Mouse (Mus musculus) heart, postnatal 0 days (tissue): ENCODE data around the gene Slc23a2. TPM values are rescaled to one million over a fixed set of nuclear protein-coding genes. Genes with fewer than 3 reads are reported as not detected.

ENCODE experiments used
- ATAC-seq: fragments of 200-750 bp; cut with Nextera tagmentation; 2 replicates; pipeline ENCODE4 v1.8.0; 2017; ENCODE audit warnings: low read depth, moderate number of reproducible peaks, moderate library complexity; ENCODE audit not compliant: insufficient read depth
- DNase-seq: peaks from one replicate; pipeline ENCODE4 v3.0.0-alpha.2; 2016; ENCODE audit warnings: low spot score
- H3K27ac ChIP-seq: fragments of 300-500 bp; sonication (generic); 2 replicates; pipeline ENCODE4 v1.5.1; 2014; ENCODE audit warnings: low read depth, mild to moderate bottlenecking
- H3K27me3 ChIP-seq: fragments of 300-500 bp; sonication (generic); 2 replicates; pipeline ENCODE4 v1.6.1; 2014; ENCODE audit warnings: low read length, mixed read lengths; ENCODE audit not compliant: control insufficient read depth, insufficient read depth
- H3K36me3 ChIP-seq: fragments of 300-500 bp; sonication (generic); replicated peaks from 2 replicates; pipeline ENCODE4 v1.6.1; 2014; ENCODE audit warnings: low read length, mixed read lengths; ENCODE audit not compliant: control insufficient read depth, insufficient read depth
- H3K4me1 ChIP-seq: fragments of 300-500 bp; sonication (generic); 2 replicates; pipeline ENCODE4 v1.6.1; 2014; ENCODE audit warnings: antibody characterized with exemption; ENCODE audit not compliant: control insufficient read depth, insufficient read depth
- H3K4me2 ChIP-seq: fragments of 300-500 bp; sonication (generic); 2 replicates; pipeline ENCODE4 v1.6.1; 2014; ENCODE audit warnings: low read depth, mild to moderate bottlenecking, low read length, moderate library complexity
- H3K4me3 ChIP-seq: fragments of 300-500 bp; sonication (generic); 2 replicates; pipeline ENCODE4 v1.5.1; 2014; ENCODE audit warnings: low read depth, low read length
- H3K9ac ChIP-seq: fragments of 300-500 bp; sonication (generic); replicated peaks from 2 replicates; pipeline ENCODE4 v1.6.1; 2014; ENCODE audit warnings: low read depth, low read length, mixed read lengths
- H3K9me3 ChIP-seq: fragments of 300-500 bp; sonication (generic); replicated peaks from 2 replicates; pipeline ENCODE4 v1.6.1; 2016; ENCODE audit warnings: low read length; ENCODE audit not compliant: control insufficient read depth
- CTCF ChIP-seq: IDR thresholded peaks from 2 replicates; pipeline ENCODE4 v1.5.1; 2016; ENCODE audit warnings: antibody characterized with exemption, control low read depth, low read depth
- EP300 ChIP-seq: IDR thresholded peaks from 2 replicates; pipeline ENCODE4 v1.6.1; 2016; ENCODE audit warnings: antibody characterized with exemption, low read depth
- WGBS: fragments of 180-500 bp; shearing (Covaris S2); extraction: QIAGEN DNeasy Blood & Tissue Kit; methylation state at CpG from one replicate; pipeline ENCODE4 v1.1.7; 2014; 5-methylcytosine and 5-hydroxymethylcytosine counted together
- polyA plus RNA-seq: library from polyadenylated mRNA; unstranded; fragments of >200 nt; fragmentation: Nextera tagmentation; extraction: Ambion mirVana; gene quantifications from 2 replicates; pipeline ENCODE4 v1.2.1, GENCODE M21; 2015
- total RNA-seq: library from RNA; depleted of rRNA; stranded (reverse); fragments of >200 nt; gene quantifications from 2 replicates; pipeline ENCODE4 v1.2.3, GENCODE M21; 2014; ENCODE audit warnings: low replicate concordance

The Slc23a2 gene
- total and polyA plus RNA-seq, 2 experiments from 2014 or later, result 8.6 to 13.9 TPM

DNA sequence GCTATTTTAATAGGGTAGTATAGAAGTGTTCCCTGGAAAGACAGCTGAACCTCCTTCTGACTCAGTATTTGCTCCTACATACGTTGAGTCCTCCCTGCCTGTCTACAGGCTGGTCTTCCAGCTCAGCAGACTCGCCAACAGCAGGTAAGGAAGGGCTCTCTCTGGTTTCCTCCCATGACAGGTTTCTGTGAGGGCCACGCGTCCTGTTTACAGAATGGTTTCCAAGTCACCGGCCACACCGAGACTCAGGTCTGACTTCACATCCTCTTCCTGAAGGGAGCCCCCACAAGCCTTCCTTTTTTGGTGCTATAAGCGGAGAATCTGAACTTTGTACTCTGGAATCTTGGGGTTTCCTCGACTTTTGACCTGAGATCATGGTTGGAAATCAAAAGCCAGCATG is 122.3 kb downstream of the Slc23a2 start:
- ATAC-seq (no peak), DNase-seq (no peak)
- Histone ChIP-seq H3K9ac (no peak overlapping the region), H3K27me3 (no peaks in the 10 kb centered on the region), H3K4me3 (no peak overlapping the region), H3K36me3 (no peaks in the 10 kb centered on the region), H3K9me3 (no peaks in the 10 kb centered on the region), H3K27ac (peak overlapping the region; percentile 39; the same call in 1 of the 2 replicates), H3K4me1 (peaks cover 19% of the 10 kb centered on the region; the same call in 1 of the 2 replicates), H3K4me2 (no peak overlapping the region)
- TF ChIP-seq CTCF (no peak), EP300 (no peak)
- 62% methylated on average over 8 of the region's 8 CpGs for WGBS

DNA sequence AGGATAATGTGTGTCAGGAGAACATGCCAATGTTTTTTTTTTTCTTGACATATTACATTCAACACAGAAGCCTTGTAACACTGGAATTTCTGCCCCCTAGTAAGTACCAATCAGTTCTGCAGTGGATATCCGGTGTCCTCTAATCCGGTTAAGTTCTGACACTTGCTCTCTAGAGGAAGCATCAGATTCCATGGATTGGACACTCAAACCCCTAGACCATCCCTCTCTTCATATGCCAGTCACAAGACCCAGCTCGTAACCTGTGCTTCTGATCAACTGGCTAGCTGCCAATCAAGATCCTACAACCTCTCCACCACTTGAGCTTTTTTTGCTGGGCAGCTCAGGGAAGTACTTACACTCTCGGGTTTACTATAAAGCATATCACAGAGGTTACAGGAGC is 123.3 kb downstream of the Slc23a2 start:
- no peak overlapping the region for H3K9ac ChIP-seq
- H3K27me3 ChIP-seq, result no peaks in the 10 kb centered on the region
- H3K36me3 ChIP-seq, result no peaks in the 10 kb centered on the region
- no peak overlapping the region for H3K4me3 ChIP-seq
- whole genome bisulfite sequencing, result 58% methylated on average over 4 of the region's 4 CpGs
- no peaks in the 10 kb centered on the region for H3K9me3 ChIP-seq
- no peak for ATAC-seq
- H3K27ac ChIP-seq, result peak overlapping the region; percentile 76
- TF ChIP-seq EP300, result no peak
- H3K4me1 ChIP-seq, result peaks cover 17% of the 10 kb centered on the region; the same call in 1 of the 2 replicates
- no peak for DNase-seq
- no peak overlapping the region for H3K4me2 ChIP-seq

DNA sequence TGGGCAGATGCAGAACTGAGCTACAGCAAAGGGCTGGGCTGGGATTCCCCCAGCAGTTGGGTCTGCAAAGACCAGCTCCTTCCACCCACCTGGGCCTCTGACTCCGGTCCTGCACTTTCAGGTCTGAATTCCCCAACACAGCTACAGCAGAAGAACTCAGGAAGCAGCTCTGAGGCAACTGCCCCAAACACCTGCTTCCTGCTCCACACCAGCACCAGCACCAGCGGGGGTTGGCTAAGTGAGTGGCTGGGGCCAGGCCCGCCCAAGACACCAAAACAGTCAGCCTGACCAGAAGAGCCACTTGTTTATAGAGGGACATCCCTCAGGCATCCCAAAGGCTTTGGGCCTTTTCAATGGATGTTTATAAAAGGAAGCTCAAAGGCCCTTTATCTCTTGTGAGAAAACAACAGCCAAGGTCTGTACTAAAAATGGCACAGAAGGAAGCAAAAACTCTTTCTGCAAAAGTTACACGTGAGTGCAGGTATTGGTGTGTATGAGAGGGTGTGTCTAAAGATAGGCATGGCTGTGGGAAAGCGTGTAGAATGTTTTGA is 123.8 kb downstream of the Slc23a2 start:
- no peak for TF ChIP-seq CTCF
- TF ChIP-seq EP300, result no peak
- 44% methylated on average over 5 of the region's 5 CpGs for WGBS
- Histone ChIP-seq H3K9me3 (no peaks in the 10 kb centered on the region), H3K4me2 (peak overlapping the region; percentile 31; the same call in 1 of the 2 replicates), H3K4me1 (peaks cover 17% of the 10 kb centered on the region; the same call in 1 of the 2 replicates), H3K4me3 (peak overlapping the region; percentile 13; the same call in 1 of the 2 replicates), H3K27ac (peak overlapping the region; percentile 76), H3K36me3 (no peaks in the 10 kb centered on the region), H3K27me3 (no peaks in the 10 kb centered on the region), H3K9ac (no peak overlapping the region)
- ATAC-seq (no peak), DNase-seq (no peak)

DNA sequence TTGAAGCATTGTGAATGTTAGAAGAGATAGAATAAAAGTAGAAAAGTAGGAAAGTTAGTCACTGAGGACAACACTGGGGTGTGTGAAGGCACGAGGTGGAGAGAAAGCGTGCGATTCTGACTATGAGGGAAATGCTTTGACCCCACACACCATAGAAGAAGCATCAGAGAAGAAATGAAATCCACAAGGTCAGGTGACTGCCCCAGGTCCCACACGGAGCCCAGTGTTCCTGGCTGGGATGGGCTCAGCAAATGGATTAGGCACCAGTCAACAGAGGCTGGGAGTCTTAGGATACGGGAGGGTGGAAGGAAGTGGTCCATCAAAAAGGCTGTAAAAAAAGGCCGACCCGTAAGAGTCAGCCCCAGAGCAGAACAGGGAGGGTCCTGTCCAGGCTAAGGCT is 124.5 kb downstream of the Slc23a2 start:
- TF ChIP-seq CTCF (no peak), EP300 (no peak)
- no peak for ATAC-seq
- Histone ChIP-seq H3K4me2 (peak overlapping the region; percentile 31; the same call in 1 of the 2 replicates), H3K9me3 (no peaks in the 10 kb centered on the region), H3K4me3 (peak overlapping the region; percentile 13; the same call in 1 of the 2 replicates), H3K27me3 (no peaks in the 10 kb centered on the region), H3K4me1 (peaks cover 17% of the 10 kb centered on the region; the same call in 1 of the 2 replicates), H3K27ac (peak overlapping the region; percentile 76), H3K36me3 (no peaks in the 10 kb centered on the region), H3K9ac (no peak overlapping the region)
- WGBS, result 79% methylated on average over 7 of the region's 7 CpGs
- no peak for DNase-seq

DNA sequence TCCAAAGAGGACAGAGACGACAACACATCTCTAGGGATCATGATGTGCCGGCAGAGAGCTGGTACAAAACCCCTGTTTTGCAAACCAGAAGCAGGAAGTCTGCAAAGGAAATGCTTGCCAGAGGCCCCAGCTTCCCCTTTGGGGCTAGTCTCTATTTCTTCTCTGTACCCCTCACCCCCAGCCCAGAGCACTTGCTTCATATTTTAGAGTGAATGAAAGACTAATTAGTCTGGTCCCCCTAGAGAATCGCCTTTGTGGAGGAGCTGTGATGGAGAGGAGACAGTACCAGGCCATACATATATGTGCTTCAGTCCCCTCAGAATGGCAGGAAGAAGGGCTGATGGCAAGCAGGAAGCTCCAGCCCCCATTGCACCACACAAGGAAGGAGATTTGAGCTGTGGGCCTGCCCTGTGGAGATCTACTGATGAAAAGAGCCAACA is 125.5 kb downstream of the Slc23a2 start:
- ATAC-seq (no peak), DNase-seq (no peak)
- no peaks in the 10 kb centered on the region for H3K27me3 ChIP-seq
- H3K4me1 ChIP-seq, result peaks cover 12% of the 10 kb centered on the region; the same call in 1 of the 2 replicates
- H3K9ac ChIP-seq, result no peak overlapping the region
- peak overlapping the region; percentile 31; the same call in 1 of the 2 replicates for H3K4me2 ChIP-seq
- TF ChIP-seq EP300, result no peak
- no peak for TF ChIP-seq CTCF
- H3K9me3 ChIP-seq, result no peaks in the 10 kb centered on the region
- no peaks in the 10 kb centered on the region for H3K36me3 ChIP-seq
- WGBS, result 53% methylated on average over 3 of the region's 3 CpGs
- peak overlapping the region; percentile 76 for H3K27ac ChIP-seq
- H3K4me3 ChIP-seq, result peak overlapping the region; percentile 1; the same call in 1 of the 2 replicates

DNA sequence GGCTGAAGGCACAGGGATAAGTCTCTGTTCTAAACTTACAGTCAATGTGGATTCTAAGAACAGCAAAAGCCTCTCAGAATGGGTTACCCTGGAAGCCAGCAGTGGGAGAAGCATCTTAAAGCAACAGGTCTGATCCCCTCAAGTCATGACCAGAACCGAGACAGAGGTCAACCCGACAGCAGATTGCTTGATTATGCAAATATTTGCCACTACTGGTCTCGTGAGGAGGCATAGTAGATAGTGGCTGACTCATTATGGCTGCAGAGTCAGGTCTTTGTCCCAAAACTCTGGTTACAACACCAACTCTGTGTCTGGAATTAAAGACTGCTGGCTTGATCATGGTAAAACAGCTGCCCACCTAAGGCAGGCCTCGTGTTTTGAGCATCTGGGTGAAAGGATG is 126.8 kb downstream of the Slc23a2 start:
- H3K27ac ChIP-seq, result no peak overlapping the region
- H3K9me3 ChIP-seq, result no peaks in the 10 kb centered on the region
- H3K4me1 ChIP-seq, result peaks cover 12% of the 10 kb centered on the region; the same call in 1 of the 2 replicates
- 56% methylated on average over 4 of the region's 4 CpGs for WGBS
- H3K9ac ChIP-seq, result no peak overlapping the region
- no peaks in the 10 kb centered on the region for H3K27me3 ChIP-seq
- TF ChIP-seq EP300 (no peak), CTCF (no peak)
- H3K4me2 ChIP-seq, result no peak overlapping the region
- H3K4me3 ChIP-seq, result no peak overlapping the region
- no peak for DNase-seq
- no peak for ATAC-seq
- H3K36me3 ChIP-seq, result no peaks in the 10 kb centered on the region
